ENCODE assay signal across 9 mouse cellular contexts in the genomic region with DNA sequence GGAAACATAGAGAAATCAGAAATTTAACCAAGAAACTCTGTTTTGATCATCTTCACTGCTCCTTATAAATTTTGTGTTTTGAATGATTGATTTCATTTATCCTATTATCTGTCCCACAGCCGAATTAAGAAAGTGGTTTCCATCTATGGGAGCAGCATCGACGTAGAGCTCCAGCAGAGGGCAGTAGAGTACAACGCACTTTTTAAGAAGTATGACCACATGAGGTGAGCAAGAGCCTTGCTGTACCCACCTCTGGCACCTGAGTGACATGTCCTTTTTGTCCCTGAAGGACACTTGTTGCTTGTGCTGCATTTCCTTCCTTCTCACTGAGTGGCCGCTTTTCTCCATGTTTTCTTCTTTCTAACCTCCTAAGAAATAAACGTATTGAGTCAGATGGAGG. TPM values are rescaled to one million over a fixed set of nuclear protein-coding genes. Genes with fewer than 3 reads are reported as not detected.
A peak's percentile ranks its signal among the peaks of the same experiment; 100 is the strongest.
DNase-seq lines count a peak whose midpoint lies in the region; ATAC-seq and TF ChIP-seq lines count a peak whose summit lies in the region.
"Had no signal": no experiment of that assay in that cellular context is flagged by ENCODE, and none has a peak within 500 bp of the region (broad histone marks: within the 10 kb centered on the region; RNA-seq: fewer than 3 reads in every experiment).

No protein-coding gene starts in this region.

- H3K27ac ChIP-seq in forebrain, embryonic 10.5 days = no peak overlapping the region
- no peak overlapping the region for H3K27ac ChIP-seq in forebrain, embryonic 15.5 days (replicated peaks)
- H3K27ac ChIP-seq in cerebellum, adult 2 months (ENCODE audit: insufficient read depth, low read length) = no peak overlapping the region
- H3K27ac ChIP-seq in lung, embryonic 14.5 days (ENCODE audit: low read depth) = no peak overlapping the region
- H3K27ac ChIP-seq: limb, embryonic 13.5 days had no signal

- H3K27me3 ChIP-seq in forebrain, embryonic 10.5 days (ENCODE audit: poor library complexity, severe bottlenecking) = no peaks in the 10 kb centered on the region
- no peaks in the 10 kb centered on the region for H3K27me3 ChIP-seq in forebrain, embryonic 15.5 days
- no peaks in the 10 kb centered on the region for H3K27me3 ChIP-seq in cerebellum, adult 2 months (ENCODE audit: control insufficient read depth, insufficient read depth, low read length)
- no peaks in the 10 kb centered on the region for H3K27me3 ChIP-seq in lung, embryonic 14.5 days (ENCODE audit: insufficient read depth, low read length)
- H3K27me3 ChIP-seq: limb, embryonic 13.5 days had no signal

- no peaks in the 10 kb centered on the region for H3K4me1 ChIP-seq in forebrain, embryonic 10.5 days
- H3K4me1 ChIP-seq in forebrain, embryonic 15.5 days = no peaks in the 10 kb centered on the region
- H3K4me1 ChIP-seq in cerebellum, adult 2 months (ENCODE audit: control insufficient read depth, insufficient read depth, low read length) = no peaks in the 10 kb centered on the region
- H3K4me1 ChIP-seq in lung, embryonic 14.5 days (ENCODE audit: insufficient read depth) = no peaks in the 10 kb centered on the region
- H3K4me1 ChIP-seq: limb, embryonic 13.5 days had no signal

- 52% methylated on average over 6 of the region's 6 CpGs for WGBS in forebrain, embryonic 10.5 days
- WGBS in forebrain, embryonic 15.5 days = 40% methylated on average over 6 of the region's 6 CpGs
- WGBS in cerebellum, adult 2 months = 38% methylated on average over 6 of the region's 6 CpGs
- 34% methylated on average over 6 of the region's 6 CpGs for WGBS in lung, embryonic 14.5 days

- peak; percentile 83 for TF ChIP-seq CTCF in cerebellum, adult 2 months (IDR thresholded peaks at IDR 0.05; ENCODE audit: borderline replicate concordance, insufficient read depth, low read depth, low read length)
- peak; percentile 86 for TF ChIP-seq CTCF in lung, embryonic 14.5 days (IDR thresholded peaks at IDR 0.05; ENCODE audit: low read depth)

- H3K4me2 ChIP-seq in forebrain, embryonic 15.5 days (replicated peaks) = no peak overlapping the region
- no peak overlapping the region for H3K4me2 ChIP-seq in lung, embryonic 14.5 days
- H3K4me2 ChIP-seq: limb, embryonic 13.5 days had no signal

- peak; percentile 37 for DNase-seq in forebrain, embryonic 10.5 days (ENCODE audit: extremely low spot score, low spot score)
- peak; percentile 39 for DNase-seq in MEL-GATA-1-ER (ENCODE audit: extremely low read depth, low read depth)
- peak; percentile 53 to 66 for DNase-seq in cerebellum, adult 2 months
- peak; percentile 68 for DNase-seq in gastrocnemius, adult 18-20 months (ENCODE audit: low spot score)
- peak; percentile 68 to 75 for DNase-seq in kidney, postnatal 4 days
- peak; percentile 88 for DNase-seq in lung, embryonic 14.5 days
- DNase-seq in right cerebral cortex, postnatal 4 days = peak; percentile 51

- H3K9ac ChIP-seq in forebrain, embryonic 15.5 days (replicated peaks) = no peak overlapping the region
- no peak overlapping the region for H3K9ac ChIP-seq in lung, embryonic 14.5 days
- H3K9ac ChIP-seq: limb, embryonic 13.5 days had no signal

- peaks cover 88% of the 10 kb centered on the region for H3K36me3 ChIP-seq in forebrain, embryonic 10.5 days (replicated peaks)
- peaks cover 64% of the 10 kb centered on the region for H3K36me3 ChIP-seq in forebrain, embryonic 15.5 days
- H3K36me3 ChIP-seq in lung, embryonic 14.5 days (ENCODE audit: insufficient read depth) = peaks cover 70% of the 10 kb centered on the region

- H3K9me3 ChIP-seq in forebrain, embryonic 10.5 days = no peaks in the 10 kb centered on the region
- H3K9me3 ChIP-seq in forebrain, embryonic 15.5 days = no peaks in the 10 kb centered on the region
- no peaks in the 10 kb centered on the region for H3K9me3 ChIP-seq in lung, embryonic 14.5 days (ENCODE audit: low read depth, low read length)
- H3K9me3 ChIP-seq: limb, embryonic 13.5 days had no signal

- no peak for ATAC-seq in forebrain, embryonic 15.5 days (replicated peaks)
- no peak for ATAC-seq in lung, embryonic 14.5 days (ENCODE audit: insufficient read depth)

- no peak for TF ChIP-seq POLR2A in cerebellum, adult 2 months (IDR thresholded peaks at IDR 0.05; ENCODE audit: borderline replicate concordance, insufficient read depth, low read length)

- H3K4me3 ChIP-seq in forebrain, embryonic 10.5 days = no peak overlapping the region
- H3K4me3 ChIP-seq in forebrain, embryonic 15.5 days = no peak overlapping the region
- H3K4me3 ChIP-seq in cerebellum, adult 2 months (replicated peaks; ENCODE audit: insufficient read depth, low read depth, low read length) = no peak overlapping the region
- no peak overlapping the region for H3K4me3 ChIP-seq in lung, embryonic 14.5 days (ENCODE audit: low read depth, low read length)
- H3K4me3 ChIP-seq: limb, embryonic 13.5 days had no signal

RNA-seq across cellular contexts. Expression of a gene that starts 14.9 kb away (rescaled TPM):
- 2.2 and 2.9 TPM in 2 replicates for polyA plus RNA-seq in forebrain, embryonic 10.5 days (2016; fragmentation: Nextera tagmentation; extraction: Ambion mirVana)
- 4.0 and 4.9 TPM in 2 replicates for polyA plus RNA-seq in forebrain, embryonic 15.5 days (2015; fragmentation: Nextera tagmentation; extraction: Ambion mirVana)
- polyA plus RNA-seq in cerebellum, adult 2 months (2012; rRNA removed) = 19.2 TPM in 2 replicates
- 1 to 10 TPM; 1.8 to 2.3 TPM for total RNA-seq in gastrocnemius, adult 18-20 months (2021)
- 3.8 and 4.4 TPM in 2 replicates for polyA plus RNA-seq in lung, embryonic 14.5 days (2014; fragmentation: Nextera tagmentation; extraction: Ambion mirVana)

Comparison
In these comparisons a context has a peak if more than half of its experiments do, and no peak if none do; other contexts are left out.
1. DNase-seq: peak in every context shown above with its lines; median percentile 88 in lung, embryonic 14.5 days; 72 in kidney, postnatal 4 days; 68 in gastrocnemius, adult 18-20 months; 60 in cerebellum, adult 2 months; 51 in right cerebral cortex, postnatal 4 days; 39 in MEL-GATA-1-ER; 37 in forebrain, embryonic 10.5 days.